Mouse (Mus musculus): Measurements from ENCODE around the gene Stk11. TPM values are rescaled to one million over a fixed set of nuclear protein-coding genes. Genes with fewer than 3 reads are reported as not detected.

Gene Stk11
- total and polyA plus RNA-seq, 3 experiments: 47.4 to 94.9 (median 65.9) TPM

- in situ Hi-C loops (cut with MboI; ENCODE audit: low pct_ligation_motif_present, low pct_unique_long_range_greater_than_20kb, low sequenced_read_pairs): no loop called here
- H3K4me1 ChIP-seq (ENCODE audit: control insufficient read depth in 1 of 2, insufficient read depth in 2 of 2): peaks cover 0 to 21% of the 10 kb centered on the region in 2 experiments; a peak in 3 of 4 replicates
- no peak overlapping the region for H3K4me3 ChIP-seq (replicated peaks in 1 of 3; ENCODE audit: low read depth in 2 of 3, low read length in 2 of 3, poor library complexity in 1 of 3)
- no peak overlapping the region for H3K4me2 ChIP-seq (ENCODE audit: insufficient read depth, low read depth, poor library complexity, severe bottlenecking)
- no peak for DNase-seq (ENCODE audit: extremely low read depth)
- TF ChIP-seq MYC (IDR thresholded peaks at IDR 0.05; ENCODE audit: low read depth, low read length) (no peak), ETS1 (conservative IDR thresholded peaks at IDR 0.05; ENCODE audit: low read depth, low read length) (no peak), TCF12 (IDR thresholded peaks at IDR 0.05; ENCODE audit: low read depth, low read length) (no peak), POLR2A (IDR thresholded peaks at IDR 0.05; ENCODE audit: low read depth, low read length) (no peak), RAD21 (IDR thresholded peaks at IDR 0.05; ENCODE audit: low read depth, low read length) (no peak), ELF1 (IDR thresholded peaks at IDR 0.05; ENCODE audit: low read depth, low read length) (no peak), ZMIZ1 (IDR thresholded peaks at IDR 0.05; ENCODE audit: low read depth, low read length) (no peak), NRF1 (IDR thresholded peaks at IDR 0.05; ENCODE audit: low read depth, low read length) (no peak), UBTF (IDR thresholded peaks at IDR 0.05; ENCODE audit: low read depth, low read length) (no peak), MAZ (IDR thresholded peaks at IDR 0.05; ENCODE audit: low read depth, low read length) (no peak), ZKSCAN1 (IDR thresholded peaks at IDR 0.05; ENCODE audit: borderline replicate concordance, low read depth, low read length) (no peak), CHD1 (IDR thresholded peaks at IDR 0.05; ENCODE audit: low read depth, low read length) (no peak), SIN3A (IDR thresholded peaks at IDR 0.05; ENCODE audit: low read length) (no peak), PAX5 (IDR thresholded peaks at IDR 0.05; ENCODE audit: low read length) (no peak), MXI1 (IDR thresholded peaks at IDR 0.05; ENCODE audit: low read depth, low read length) (no peak), BHLHE40 (IDR thresholded peaks at IDR 0.05; ENCODE audit: low read depth, low read length) (no peak), IRF4 (IDR thresholded peaks at IDR 0.05; ENCODE audit: low read depth, low read length) (no peak), E2F4 (IDR thresholded peaks at IDR 0.05; ENCODE audit: insufficient replicate concordance, low read depth, low read length) (no peak)
- no peaks in the 10 kb centered on the region for H3K27me3 ChIP-seq (replicated peaks)
- dilution Hi-C loops (cut with MboI; ENCODE audit: extremely low pct_ligation_motif_present, extremely low pct_unique_long_range_greater_than_20kb, low sequenced_read_pairs): no loop called here
- H3K79me2 ChIP-seq (replicated peaks; ENCODE audit: control insufficient read depth, extremely low read depth, insufficient read depth, poor library complexity, severe bottlenecking): peaks cover 5% of the 10 kb centered on the region; the same call in 1 of the 2 replicates
- H3K9me3 ChIP-seq (replicated peaks; ENCODE audit: low read length): no peaks in the 10 kb centered on the region
- no peak overlapping the region for H3K9ac ChIP-seq (ENCODE audit: insufficient read depth, low read depth)
- no peak overlapping the region for H3K27ac ChIP-seq (ENCODE audit: insufficient read depth, low read depth)
- peaks cover 13 to 82% of the 10 kb centered on the region in 2 experiments for H3K36me3 ChIP-seq (replicated peaks in 1 of 2; ENCODE audit: control insufficient read depth in 1 of 2, insufficient read depth in 1 of 2, low read length in 1 of 2)
Observed at GRCm38 (mm10) chr10:80092690-80093089, 22.9 kb upstream of the Stk11 start.

GRCm38 (mm10) chr10:80094085-80094484, 21.5 kb upstream of the Stk11 start:
- Histone ChIP-seq H3K9me3 (replicated peaks; ENCODE audit: low read length) (no peaks in the 10 kb centered on the region), H3K79me2 (replicated peaks; ENCODE audit: control insufficient read depth, extremely low read depth, insufficient read depth, poor library complexity, severe bottlenecking) (peaks cover 13% of the 10 kb centered on the region; the same call in 1 of the 2 replicates), H3K27me3 (replicated peaks) (no peaks in the 10 kb centered on the region), H3K9ac (ENCODE audit: insufficient read depth, low read depth) (no peak overlapping the region), H3K4me1 (ENCODE audit: control insufficient read depth in 1 of 2, insufficient read depth in 2 of 2) (peaks cover 6 to 30% of the 10 kb centered on the region in 2 experiments), H3K4me3 (replicated peaks in 1 of 3; ENCODE audit: low read depth in 2 of 3, low read length in 2 of 3, poor library complexity in 1 of 3) (no peak overlapping the region), H3K36me3 (replicated peaks in 1 of 2; ENCODE audit: control insufficient read depth in 1 of 2, insufficient read depth in 1 of 2, low read length in 1 of 2) (peaks cover 13 to 82% of the 10 kb centered on the region in 2 experiments), H3K4me2 (ENCODE audit: insufficient read depth, low read depth, poor library complexity, severe bottlenecking) (no peak overlapping the region), H3K27ac (ENCODE audit: insufficient read depth, low read depth) (no peak overlapping the region)
- no peak for DNase-seq (ENCODE audit: extremely low read depth)
- in situ Hi-C loops (cut with MboI; ENCODE audit: low pct_ligation_motif_present, low pct_unique_long_range_greater_than_20kb, low sequenced_read_pairs): no loop called here
- dilution Hi-C loops (cut with MboI; ENCODE audit: extremely low pct_ligation_motif_present, extremely low pct_unique_long_range_greater_than_20kb, low sequenced_read_pairs): no loop called here
- TF ChIP-seq JUND (conservative IDR thresholded peaks at IDR 0.05; ENCODE audit: low read depth, low read length): no peak
- no peak for TF ChIP-seq KAT2A (IDR thresholded peaks at IDR 0.05; ENCODE audit: insufficient replicate concordance, low read length)
- no peak for TF ChIP-seq NELFE (IDR thresholded peaks at IDR 0.05; ENCODE audit: low read depth, low read length)
- TF ChIP-seq SIN3A (IDR thresholded peaks at IDR 0.05; ENCODE audit: low read length): no peak
- TF ChIP-seq CHD2 (IDR thresholded peaks at IDR 0.05; ENCODE audit: low read length): no peak

Measured in CH12.LX (cell line).